Mouse (Mus musculus) right cerebral cortex, postnatal 36 days (tissue): ENCODE measurements at regions not wholly inside any gene's neighbourhood (a gene's known extent, or its start where the extent isn't known, plus 50 kb on each side); places are given as distances from the start of the nearest gene placed in this dataset.
A peak's percentile ranks its signal among the peaks of the same experiment; 100 is the strongest.

Source experiments
- DNase-seq, 2 experiments: peaks; one replicate each; pipeline ENCODE4 v3.0.0; 2022; ENCODE audit warnings: low spot score in 2 of 2, mixed read lengths in 1 of 2

DNA sequence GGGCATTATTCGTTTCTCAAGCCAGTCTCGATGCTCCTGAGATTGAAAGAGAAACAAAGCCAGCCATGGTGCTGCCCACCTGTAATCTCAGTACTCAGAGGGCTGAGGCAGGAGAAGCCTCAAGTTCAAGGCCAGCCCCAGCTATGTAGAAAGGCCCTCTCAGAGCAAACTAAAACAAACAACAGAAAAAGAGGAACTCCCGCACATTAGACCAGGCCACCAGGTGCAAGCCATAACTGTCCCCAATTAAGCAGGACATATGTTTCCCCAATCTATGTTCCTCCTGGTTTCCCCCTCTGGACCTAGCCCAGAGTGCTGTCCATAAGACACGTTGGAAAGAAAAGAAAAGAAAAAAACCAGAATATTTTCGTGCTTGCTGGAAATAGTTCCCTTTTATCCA lies 142.5 kb downstream of the Cdc5l start:
- no peak for DNase-seq

DNA sequence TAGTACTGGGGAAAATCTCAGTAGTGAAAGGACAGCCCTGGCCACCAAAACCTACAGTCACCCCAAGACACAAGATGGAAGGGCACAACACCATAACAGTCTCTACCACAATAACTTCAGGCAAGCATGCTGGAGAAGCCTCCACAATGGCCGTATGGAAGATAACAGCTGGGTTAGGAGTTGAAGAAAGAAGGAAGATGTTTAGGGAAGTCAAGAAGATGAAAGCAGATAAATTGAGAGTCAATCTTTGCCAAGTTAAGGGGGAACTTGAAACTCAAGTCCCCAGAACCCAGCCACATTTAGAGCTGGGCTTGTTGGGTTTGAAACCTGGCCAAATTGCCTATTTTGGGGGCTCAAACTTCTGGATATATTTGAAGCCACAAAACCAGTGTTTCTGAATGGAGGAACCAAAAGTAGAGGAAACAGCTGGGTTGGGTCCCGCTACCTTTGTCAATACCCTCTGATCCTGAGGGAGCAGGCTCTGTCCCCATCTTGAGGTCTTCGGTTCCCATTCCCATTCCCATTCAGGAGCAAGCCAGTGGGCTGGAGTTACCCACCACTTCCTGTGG lies 147.8 kb downstream of the Cdc5l start:
- DNase-seq, result no peak

DNA sequence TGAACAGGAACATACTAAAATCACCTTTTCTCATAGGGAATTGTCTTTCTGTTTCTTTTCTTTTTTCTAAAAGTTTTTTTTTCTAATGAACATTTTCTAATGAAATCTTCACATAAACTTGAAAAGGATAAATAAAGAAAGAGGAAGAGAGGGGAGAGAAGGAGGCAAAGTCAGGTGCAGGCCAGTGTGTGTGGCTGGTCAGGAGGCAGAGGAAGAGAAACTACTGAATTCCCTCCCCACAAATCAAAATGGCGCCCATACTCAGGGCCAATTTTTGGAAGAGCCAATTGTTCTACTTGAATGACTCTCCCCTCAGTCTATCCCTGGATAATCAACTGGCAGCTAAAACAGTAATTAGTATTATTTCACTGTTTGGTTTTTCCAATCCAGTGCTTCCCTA lies 152.0 kb downstream of the Cdc5l start:
- no peak for DNase-seq

DNA sequence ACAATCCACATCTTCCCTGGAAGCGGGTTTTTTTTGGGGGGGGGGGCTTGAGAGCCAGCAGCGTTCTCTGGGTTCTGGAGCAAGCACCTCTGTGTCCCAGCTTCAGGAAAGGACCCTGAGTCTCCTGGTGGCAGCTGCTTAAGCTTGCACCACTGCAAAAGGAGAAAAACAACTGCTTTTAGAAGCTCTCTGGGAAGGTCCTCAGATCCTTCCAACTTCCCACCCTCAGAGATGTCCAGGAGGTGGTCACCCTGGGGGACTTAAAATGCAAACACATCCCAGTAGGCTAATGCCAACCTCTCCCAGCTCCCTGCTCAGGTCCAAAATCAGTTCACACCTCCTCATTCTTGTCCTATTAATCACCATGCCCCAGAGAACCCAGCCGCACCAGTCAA lies 153.7 kb downstream of the Cdc5l start:
- DNase-seq, result no peak

DNA sequence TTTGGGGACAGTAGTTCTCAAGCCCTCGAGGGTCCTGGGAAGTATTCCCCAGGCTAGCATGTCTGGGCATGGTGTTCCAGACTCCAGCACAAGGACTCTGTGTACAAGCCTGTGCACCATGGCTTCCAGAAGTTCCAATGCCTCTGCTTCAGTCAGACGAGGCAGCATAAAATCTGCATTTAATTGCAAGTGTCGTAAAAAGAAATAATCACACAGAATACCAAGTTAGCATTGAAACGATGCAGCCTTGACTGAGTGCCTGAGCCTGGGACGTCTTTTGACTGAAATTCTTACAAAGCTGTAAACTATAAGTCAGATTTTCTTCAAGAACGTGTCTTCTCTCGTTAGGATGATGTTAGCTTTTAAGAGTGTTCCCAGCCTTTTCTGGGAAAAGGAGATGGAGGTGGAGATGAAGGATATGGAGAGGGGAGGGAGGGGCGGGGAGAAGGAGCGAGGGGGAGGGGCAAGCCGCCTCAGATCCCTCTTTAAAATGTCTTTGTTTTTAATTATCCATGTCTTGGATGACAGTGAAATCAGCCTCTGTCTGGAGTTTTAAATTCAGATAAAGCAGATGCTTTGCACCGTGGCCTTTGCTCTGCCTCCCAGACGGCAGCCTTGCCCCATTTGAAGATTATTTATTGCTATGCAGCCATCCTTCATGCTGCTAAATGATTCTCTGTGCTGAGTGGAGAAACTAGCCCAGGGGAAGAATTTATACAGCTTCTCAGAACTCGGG lies 154.3 kb downstream of the Cdc5l start:
- DNase-seq, result no peak

DNA sequence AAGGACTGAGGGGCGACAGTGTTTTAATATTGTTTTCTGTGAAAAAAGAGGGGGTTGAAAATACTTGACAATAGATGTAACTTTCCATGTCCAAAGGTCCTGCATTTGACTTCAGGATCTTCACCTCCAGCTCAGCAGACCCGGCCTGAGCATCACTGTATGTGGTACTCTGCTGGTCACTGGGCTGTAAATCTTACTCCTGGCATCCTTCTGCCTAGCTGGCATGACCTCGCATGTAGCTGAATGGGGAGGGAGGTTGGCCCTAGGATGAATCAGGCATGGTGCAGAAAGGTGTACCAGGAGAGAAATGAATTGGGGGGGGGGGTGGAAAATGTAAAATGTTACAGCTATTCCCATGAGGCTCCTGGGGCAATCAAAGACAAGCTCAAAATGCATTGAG lies 156.0 kb downstream of the Cdc5l start:
- DNase-seq, result no peak

DNA sequence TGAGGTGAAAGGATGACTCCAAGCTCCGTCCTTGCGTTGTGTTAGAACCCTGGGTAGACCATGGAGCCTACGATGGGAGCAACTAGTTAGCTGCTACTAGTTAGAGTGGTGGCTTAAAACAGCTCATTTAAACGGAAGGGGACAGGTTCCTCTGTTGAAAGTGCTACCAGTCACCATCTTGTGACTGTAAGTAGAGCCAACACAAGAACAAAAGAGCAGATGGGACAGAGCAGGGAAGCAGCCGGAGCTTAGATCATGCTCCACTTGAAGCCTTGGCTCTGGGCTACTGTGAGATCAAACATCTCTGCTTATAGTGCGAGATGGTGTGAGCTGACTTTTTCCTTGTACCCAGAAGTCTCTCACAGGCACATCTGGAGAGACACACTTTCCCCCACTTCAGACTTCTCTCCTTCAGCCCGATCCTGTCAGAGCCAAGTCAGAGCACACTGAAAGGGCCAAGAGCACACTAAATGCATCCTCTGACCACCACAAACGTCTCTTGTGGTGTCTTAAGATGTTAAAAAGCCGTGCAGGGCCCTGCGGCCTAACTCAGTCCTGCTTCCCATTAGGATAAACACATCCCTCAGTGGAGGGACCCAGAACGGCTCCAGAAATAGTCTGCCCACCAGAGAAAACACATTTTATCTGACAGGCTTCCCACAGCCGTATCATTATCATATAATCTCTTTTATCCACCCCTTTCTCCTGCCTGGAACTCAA lies 156.7 kb downstream of the Cdc5l start:
- no peak for DNase-seq

DNA sequence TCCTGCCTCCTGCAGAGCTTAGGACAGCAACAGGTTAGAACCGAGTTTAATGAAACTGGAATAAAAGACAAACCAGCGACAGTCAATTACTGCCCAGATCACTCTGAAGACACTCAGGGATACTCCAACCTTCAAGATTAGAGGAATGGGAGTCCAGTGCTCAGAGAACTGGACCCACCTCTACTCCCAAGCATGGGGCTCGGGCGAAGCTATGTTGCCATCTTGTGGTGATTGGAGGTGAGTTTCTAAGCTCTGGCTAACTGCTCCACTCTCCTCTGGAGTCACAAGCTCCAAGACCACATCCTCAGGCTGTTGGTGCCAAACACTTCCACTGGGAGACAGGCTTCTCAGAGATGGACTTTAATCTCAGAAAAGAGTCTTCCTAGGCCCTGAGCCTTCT lies 158.6 kb downstream of the Cdc5l start:
- no peak for DNase-seq

DNA sequence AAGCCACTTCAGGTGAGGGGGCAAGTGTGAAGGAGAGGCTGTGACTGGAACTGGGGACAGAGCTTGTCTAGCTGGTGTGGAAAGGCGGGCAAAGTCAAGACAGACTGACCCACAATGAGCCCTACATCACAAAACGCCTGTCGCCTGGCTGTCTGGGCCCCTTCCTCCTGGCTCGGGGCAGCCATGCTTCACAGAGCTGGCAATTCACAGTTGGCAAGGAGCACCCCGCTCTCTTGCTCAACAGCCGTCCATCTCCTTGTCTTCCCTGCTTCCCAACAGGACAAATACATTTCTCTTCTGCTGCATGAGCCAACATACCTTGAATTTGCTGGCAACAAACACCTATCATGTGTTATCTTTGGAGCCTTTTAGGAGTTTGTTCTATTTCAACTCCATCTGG lies 166.8 kb downstream of the Cdc5l start:
- DNase-seq, result no peak

DNA sequence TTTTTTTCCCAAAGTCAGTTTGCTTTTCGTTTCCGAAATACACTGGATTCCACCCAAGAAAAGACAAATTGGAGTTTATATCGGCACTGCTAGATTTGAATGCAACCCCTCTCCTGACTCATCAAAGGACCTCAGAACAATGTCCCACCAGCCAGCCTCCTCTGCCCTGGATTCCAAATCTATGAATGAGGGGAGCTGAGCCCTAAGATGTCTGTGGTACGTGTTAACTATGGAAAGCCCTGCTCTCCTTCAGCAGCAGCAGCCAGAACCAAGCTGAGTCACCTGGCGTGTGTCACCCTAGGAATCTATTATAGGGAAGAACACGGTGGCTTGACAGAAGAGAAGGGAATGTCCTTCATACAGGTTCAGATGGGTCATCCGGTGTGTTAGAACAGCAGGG lies 167.9 kb downstream of the Cdc5l start:
- DNase-seq, result no peak

DNA sequence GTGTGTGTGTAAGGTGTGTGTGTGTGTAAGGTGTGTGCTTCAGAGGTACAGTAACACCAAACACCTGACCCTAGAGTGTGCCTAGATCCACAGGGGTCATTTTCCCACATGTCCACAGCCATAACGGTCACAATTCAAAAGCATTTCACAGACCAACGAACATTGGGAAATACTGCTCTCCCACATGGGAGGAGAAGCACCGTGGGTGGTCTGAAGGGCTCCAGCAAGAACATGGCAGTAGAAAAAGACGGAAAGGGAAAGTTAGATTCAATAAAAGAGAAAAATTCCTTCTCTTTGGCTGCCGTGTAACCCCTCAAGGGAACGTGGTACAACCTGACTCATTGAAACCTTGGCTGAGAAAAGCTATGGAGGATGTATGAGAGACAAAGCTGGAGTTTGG lies 169.1 kb downstream of the Cdc5l start:
- DNase-seq, result no peak

DNA sequence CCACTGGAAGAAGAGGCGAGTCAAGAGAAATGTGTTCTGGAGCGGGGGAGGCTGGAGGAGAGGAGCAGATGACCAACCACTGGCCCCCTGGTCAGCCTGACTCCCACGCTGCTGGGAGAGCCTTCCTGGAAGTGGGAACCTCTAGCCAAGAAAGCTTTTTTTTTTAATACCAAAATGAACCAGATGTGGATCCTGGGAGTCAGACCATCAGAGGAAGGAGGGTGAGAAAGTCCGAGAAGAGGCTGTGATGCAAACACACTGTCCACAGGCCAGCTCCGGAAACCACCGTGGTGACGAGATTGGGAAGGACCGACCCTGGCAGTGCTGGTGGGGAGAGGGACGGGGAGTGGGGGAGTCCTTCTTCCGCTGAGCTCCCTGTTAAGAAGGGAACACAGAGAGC lies 173.1 kb downstream of the Cdc5l start:
- no peak for DNase-seq

DNA sequence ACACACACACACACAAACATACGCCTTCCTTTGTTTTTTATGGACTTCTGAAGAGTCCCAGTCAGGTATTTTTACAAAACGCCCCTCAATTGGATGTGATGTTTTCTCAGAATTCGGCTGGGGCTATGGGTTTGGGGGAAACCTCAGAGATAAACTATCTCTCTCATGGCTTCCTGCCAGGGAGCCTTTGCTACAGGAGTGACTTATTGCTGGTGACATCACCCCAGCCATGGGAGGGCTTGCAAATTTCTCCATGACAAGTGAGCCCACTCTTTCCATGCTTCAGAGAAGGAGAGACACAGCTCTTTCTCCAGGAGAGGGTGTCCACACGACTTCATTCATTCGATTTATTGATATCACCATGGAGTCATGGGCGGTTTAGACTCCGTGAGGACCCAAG lies 175.5 kb downstream of the Cdc5l start:
- no peak for DNase-seq

DNA sequence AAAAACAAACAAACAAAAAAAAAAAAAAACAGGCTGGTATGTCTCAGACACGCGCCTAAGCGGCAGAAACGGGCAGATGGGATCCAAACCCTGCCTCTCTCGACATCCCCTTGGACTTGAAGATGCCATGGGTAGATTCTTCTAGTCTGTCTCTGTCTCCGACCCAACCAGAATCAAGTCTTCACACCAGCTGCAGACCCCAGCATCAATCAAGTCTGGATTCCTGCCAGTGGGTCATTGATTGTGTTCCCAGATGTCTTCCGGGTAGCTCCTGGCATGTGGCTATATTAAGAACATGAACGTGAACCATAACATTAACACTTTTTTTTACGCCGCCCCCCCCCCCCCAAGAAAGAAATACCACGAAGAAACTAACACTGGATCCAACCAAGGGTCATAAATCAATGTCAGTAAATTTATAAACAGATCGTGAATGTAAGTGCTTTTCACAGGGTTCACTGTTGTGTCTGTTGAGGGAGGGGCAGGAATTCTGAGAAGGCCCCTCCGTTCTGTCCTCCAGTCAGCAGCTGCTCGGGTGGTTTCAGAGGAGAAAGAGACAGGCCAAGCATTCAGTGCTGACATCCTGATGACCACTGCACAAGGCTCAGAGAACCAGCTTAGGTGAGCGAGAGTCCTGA lies 180.8 kb downstream of the Cdc5l start:
- no peak for DNase-seq

DNA sequence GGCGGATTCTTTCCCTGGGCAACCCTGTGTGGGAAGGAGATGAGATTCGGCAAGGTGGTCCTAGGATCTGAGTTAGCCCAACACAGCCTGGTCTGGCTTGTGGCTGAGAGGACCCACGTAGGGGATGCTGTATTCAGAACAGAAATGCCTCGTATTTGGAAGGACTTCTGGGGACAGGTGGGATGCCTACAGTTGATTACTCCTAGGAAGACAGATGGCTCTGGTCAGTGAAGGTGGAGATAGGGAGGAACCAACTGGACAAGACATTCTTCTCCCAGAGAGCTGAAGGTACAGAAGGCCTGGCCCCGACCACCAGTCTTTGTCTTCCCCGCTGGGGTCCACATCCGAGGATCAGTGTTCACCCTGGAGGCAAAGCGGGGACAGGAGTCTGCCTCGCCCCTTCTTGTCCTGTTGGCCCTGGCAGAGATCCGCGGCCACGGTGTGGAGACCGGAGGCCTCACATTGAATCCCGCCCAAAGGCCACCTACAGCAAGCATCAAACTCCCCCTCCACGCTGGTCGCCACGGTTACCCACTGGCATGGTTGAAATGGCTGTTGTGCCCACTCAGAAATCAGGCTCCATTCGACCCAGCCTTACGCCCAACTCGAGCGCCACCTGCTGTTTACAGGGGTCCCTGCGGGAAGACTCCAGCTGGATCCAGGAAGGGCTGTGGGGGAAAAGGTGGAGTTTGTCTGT lies 182.4 kb downstream of the Cdc5l start:
- DNase-seq, result peak; percentile 46 to 54

DNA sequence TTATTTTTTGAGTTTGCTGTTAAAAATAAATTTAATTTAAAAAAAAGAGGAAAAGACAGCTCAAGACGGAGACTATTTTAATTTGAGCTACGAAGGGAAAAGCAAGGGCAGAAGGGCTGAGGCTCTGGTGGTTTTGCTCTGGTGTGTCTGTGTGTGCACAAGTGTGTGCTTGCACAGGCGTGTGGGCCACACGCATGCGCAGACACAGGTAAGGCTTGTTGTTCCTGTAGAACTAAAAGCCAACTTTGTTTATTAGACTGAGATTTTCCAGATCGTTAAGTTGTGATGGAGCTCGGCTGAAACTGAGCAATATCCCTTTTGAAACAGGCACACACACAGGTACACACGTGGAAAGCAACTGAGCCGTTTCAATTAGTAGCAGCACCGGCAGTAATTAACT lies 183.1 kb downstream of the Cdc5l start:
- no peak for DNase-seq

DNA sequence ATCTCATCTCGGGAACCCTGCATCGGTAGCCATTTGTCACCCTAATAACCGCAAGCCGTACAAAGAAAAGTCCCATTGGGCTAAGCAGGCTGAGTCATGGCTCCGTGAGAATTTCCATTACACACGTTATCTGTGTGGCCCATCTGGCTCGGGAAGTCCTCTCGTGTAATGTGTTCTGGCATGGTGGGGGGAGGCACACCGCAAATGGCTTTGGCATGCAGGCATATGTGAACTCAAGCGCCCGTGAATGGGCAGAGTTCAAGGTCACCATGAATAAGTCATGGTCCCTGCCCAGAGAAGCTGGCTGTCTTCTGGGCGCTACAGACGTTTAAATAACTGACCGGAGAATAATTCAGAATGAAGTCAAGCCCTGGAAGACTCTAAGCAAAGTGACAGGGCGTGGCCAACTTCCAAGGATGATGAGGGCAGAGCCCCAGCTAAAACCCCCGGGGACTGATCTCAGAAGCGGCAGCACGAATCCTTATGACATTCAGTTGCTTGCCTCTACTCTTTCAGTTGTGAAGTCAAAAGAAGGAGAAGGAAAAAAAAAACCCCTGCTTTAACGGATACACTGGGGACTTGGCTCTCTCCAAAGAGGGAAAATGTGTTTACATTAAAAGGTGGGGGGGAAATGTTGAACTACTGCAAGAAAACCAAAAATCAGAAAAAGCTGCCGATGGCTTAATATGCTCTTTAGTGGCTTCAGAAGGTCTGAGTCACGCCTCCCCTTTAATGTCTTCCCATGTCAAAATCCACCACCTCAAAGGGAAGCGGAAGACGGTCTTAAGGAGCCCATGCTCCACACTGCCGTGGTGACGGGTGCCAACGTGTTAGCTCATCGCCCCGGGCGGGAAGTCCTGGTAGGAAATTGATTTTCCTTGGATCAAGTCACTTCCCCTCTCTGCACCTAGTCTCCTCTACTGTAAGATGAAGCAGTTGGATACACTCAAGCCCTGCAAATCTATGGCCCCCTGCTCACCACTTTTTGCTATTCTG lies 186.1 kb downstream of the Cdc5l start:
- DNase-seq, result no peak

DNA sequence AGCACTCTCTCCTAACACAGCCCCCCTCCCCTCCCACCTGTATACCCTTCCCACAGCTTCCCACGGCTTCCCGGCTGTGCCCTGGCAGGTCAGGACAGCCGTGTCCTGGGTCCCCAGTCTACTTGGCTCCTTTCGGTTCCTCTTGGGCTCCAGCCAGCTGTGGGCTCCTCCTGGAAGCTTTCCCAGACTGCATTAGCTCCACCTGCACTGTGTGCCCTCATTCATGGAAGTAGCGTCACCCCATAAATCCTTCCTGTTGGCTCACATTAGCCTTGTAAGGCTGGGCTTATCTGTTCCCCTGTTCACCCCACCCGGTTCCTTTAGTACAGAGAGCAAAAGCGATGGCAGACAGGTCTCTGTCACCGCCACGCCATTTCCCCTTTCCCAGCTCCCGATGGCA lies 188.7 kb downstream of the Cdc5l start:
- no peak for DNase-seq

DNA sequence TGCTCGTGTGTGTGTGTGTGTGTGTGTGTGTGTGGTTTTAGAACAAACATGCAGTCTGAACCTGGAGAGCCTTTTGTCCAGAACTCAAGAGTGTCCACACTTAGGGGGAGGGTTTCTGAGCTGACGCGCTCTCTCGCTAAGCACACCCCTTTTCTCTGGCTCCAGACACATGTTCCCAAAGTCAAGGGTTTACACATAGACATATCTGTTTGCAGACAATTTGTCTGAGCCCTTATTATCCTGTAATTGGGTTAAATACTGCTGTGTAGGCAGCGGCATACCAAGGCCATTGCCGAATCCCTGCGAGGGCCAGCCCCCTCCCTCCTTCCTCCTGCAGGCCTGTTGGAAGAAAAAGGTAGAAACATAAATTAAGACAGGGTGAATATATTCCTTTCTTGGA lies 190.4 kb downstream of the Cdc5l start:
- no peak for DNase-seq

DNA sequence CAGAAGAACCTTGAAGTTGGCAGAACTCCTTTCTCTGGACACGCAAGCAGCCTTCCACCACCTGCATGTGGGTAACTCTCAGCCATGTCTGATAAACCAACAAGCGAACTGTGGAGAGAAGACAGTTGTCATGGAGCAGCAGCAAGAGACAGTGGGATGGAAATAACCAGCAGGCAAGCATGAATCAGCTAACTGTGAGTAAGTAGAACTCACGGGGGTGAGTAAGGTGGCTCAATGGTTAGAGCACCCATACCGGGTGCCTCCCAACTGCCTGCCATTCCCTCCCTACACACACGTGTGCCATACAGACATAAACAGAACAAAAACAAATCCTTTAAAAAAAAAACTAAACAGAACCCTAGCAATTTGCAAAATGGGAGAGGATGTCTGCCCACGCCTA lies 191.5 kb downstream of the Cdc5l start:
- DNase-seq, result peak; percentile 34 to 38

DNA sequence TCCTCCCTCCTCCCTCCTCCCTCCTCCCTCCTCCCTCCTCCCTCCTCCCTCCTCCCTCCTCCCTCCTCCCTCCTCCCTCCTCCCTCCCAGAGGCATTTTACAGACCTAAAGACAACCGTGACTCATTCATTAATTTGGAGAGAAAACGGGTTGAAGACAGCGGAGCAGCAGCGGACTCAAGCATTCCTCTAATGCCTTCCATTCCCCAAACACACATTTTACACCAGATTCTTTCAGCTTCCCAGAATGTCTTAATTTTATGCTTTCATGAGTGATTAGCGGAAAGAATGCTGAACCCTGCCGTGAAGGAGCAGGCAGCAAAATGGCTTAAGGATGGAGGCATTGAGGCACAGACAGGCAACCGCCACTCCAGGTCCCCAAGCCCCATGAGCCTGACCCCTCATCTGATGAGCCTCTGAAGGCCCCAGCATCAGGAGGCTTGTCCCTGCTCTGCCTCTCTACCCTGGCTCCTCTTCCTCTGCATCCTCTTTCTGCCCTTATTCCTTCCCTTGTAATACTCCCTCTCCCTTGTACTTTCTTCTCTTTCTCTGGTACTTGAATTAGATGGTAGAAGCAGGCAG lies 192.5 kb downstream of the Cdc5l start:
- no peak for DNase-seq
